Mouse (Mus musculus): ENCODE results near the gene Arl6ip6. TPM values are rescaled to one million over a fixed set of nuclear protein-coding genes. Genes with fewer than 3 reads are reported as not detected.

The Arl6ip6 gene
- total RNA-seq (2023), result 10 to 100 TPM; 33.3 to 37.0 TPM

GRCm38 (mm10) chr2:53191523-53192220 lies at the start of gene Arl6ip6:
Arl6ip6 (plus strand) TSS chr2:53191726.

GRCm38 (mm10) chr2:53190684-53191511 lies 628 bp upstream of the Arl6ip6 start, which contains the start of gene Prpf40a:
Prpf40a (minus strand) TSS chr2:53191284.

Other genes with a start within 250 kb of the Arl6ip6 start
- gene Prpf40a, start 442 bp upstream of the Arl6ip6 start, total RNA-seq (2023), result 10 to 100 TPM; 72.0 to 88.0 TPM

Measured in neutrophil, adult 83 days (primary cell).